Mouse (Mus musculus) ES-E14 (cell line): ENCODE measurements around the gene Rabif.

Experiments used
- CHD2 ChIP-seq: IDR thresholded peaks from 2 replicates; pipeline ENCODE4 v1.6.1; 2014; ENCODE audit warnings: mild to moderate bottlenecking, low read depth, low read length, inconsistent platforms
- HCFC1 ChIP-seq: IDR thresholded peaks from 2 replicates; pipeline ENCODE4 v1.6.1; 2012; ENCODE audit warnings: low read length, inconsistent platforms, borderline replicate concordance; ENCODE audit not compliant: insufficient read depth
- MAFK ChIP-seq: IDR thresholded peaks from 2 replicates; pipeline ENCODE4 v1.6.1; 2014; ENCODE audit warnings: mild to moderate bottlenecking, low read depth, low read length, inconsistent platforms; ENCODE audit not compliant: insufficient read depth
- ZC3H11A ChIP-seq: IDR thresholded peaks from 2 replicates; pipeline ENCODE4 v1.6.1; 2012; ENCODE audit warnings: low read depth, mild to moderate bottlenecking, inconsistent platforms, low read length, borderline replicate concordance
- ZNF384 ChIP-seq: IDR thresholded peaks from 2 replicates; pipeline ENCODE4 v1.6.1; 2012; ENCODE audit warnings: low read depth, low read length, inconsistent platforms

DNA sequence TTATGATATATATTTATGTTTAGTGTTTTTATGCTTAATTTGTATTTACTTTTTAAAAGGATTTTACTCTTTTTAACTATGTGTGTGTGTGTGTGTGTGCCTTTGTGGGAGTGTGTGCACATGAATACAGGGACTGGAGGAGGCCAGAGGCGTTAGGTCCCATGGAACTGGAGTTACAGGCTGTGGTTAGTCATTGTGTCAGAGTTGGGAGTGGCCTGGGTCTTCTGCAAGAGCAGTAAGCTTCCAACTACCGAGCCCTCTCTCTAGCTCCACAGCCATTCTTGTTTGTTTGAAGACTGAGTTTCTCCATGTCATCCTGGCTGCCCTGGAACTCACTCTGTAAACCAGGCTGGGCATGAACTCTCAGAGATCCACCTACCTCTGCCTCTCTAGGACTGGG lies 27.9 kb downstream of the Rabif start:
- TF ChIP-seq MAFK (no peak), CHD2 (no peak), HCFC1 (no peak), ZNF384 (no peak), ZC3H11A (no peak)
